Mouse (Mus musculus) left cerebral cortex, postnatal 14 days (tissue): ENCODE data around the gene 2310061I04Rik. TPM values are rescaled to one million over a fixed set of nuclear protein-coding genes. Genes with fewer than 3 reads are reported as not detected.
"Not testable (repeated sequence)": the region's sequence is repeated elsewhere in the genome, so short reads cannot be mapped to it uniquely, and the experiment has no call there.

Source experiments
- DNase-seq, 2 experiments: peaks; one replicate each; pipeline ENCODE4 v3.0.0; 2021 to 2022; ENCODE audit warnings: low spot score in 2 of 2, mixed read lengths in 1 of 2
- intact Hi-C: fragments of 180-260 bp; cut with DNase I; formaldehyde crosslinking; loops from one replicate; pipeline ENCODE4 v1.15.1; 2025
- long read RNA-seq, 2 experiments: library from polyadenylated mRNA; stranded (forward); transcript quantifications; one replicate each; pipeline ENCODE4 v2.0.0; 2021
- total RNA-seq, 2 experiments: library from RNA; stranded (reverse); gene quantifications; 2 replicates each; pipeline ENCODE4 v1.2.3; 2021

2310061I04Rik gene
- 10 to 100 TPM; 65.2 to 66.9 TPM for total RNA-seq
- long read RNA-seq, experiment 1, transcript 2310061I04Rik-202 (5 exons, 2,081 nt) = minor isoform, 10 of 75 reads
- long read RNA-seq, experiment 1, transcript 2310061I04Rik-204 (6 exons, 1,293 nt) = major isoform, 37 of 75 reads
- long read RNA-seq, experiment 1, transcript 2310061I04Rik-203 (6 exons, 1,193 nt) = minor isoform, 9 of 75 reads
- long read RNA-seq, experiment 1, partial matches to known transcripts = 9 of 75 reads
- long read RNA-seq, experiment 1, other reads (novel, unspliced or antisense) = 10 of 75 reads
- long read RNA-seq, experiment 2, transcript 2310061I04Rik-204 (6 exons, 1,293 nt) = major isoform, 27 of 60 reads
- long read RNA-seq, experiment 2, transcript 2310061I04Rik-202 (5 exons, 2,081 nt) = minor isoform, 16 of 60 reads
- long read RNA-seq, experiment 2, partial matches to known transcripts = 3 of 60 reads
- long read RNA-seq, experiment 2, other reads (novel, unspliced or antisense) = 10 of 60 reads

- intact Hi-C loops = no loop called here
- DNase-seq = peak; percentile 92 to 95
These were observed at the start of gene 2310061I04Rik for GRCm38 (mm10) chr17:35896781-35897643. TSS of gene 2310061I04Rik (minus strand) at chr17:35897431.

DNA sequence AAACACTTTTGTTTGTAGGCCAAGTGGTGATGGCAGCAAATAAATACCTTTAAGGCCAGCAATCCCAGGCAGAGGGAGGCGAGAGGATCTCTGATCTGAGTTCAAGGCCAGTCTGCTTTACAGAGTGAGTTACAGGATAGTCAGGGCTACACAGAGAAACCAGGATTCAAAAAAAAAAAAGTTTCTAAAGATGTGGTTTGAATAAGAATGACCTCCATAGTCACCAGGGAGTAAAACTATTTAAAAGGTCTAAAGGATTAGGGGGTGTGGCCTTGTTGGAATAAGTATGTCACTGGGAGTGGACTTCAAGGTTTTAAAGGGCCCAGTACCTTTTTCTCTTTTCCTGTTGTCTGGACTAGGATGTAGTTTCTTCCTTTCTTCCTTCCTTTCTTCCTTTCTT, 42.7 kb upstream of the 2310061I04Rik start:
- intact Hi-C loops = loop anchor here (10.0 kb wide), 2 partner anchors 175 to 255 kb away; partner anchors contain the start of gene H2-T3
- DNase-seq = no peak

- no peak for DNase-seq
- intact Hi-C loops = loop anchor here (10.0 kb wide), 2 partner anchors 176 to 256 kb away; partner anchors contain the start of gene H2-T3
These were observed 41.9 kb upstream of the 2310061I04Rik start for GRCm38 (mm10) chr17:35939108-35939507.

- intact Hi-C loops = loop anchor here (2.0 to 10.0 kb wide), 3 partner anchors 55 to 257 kb away; partner anchors contain the start of gene H2-T3
- peak in 1 of 2 experiments; percentile 58 for DNase-seq
These were observed 40.6 kb upstream of the 2310061I04Rik start for GRCm38 (mm10) chr17:35937700-35938348.

- not testable (repeated sequence) for DNase-seq
- intact Hi-C loops = loop anchor here (2.0 to 10.0 kb wide), 3 partner anchors 57 to 259 kb away; partner anchors contain the start of gene H2-T3
These were observed 38.5 kb upstream of the 2310061I04Rik start for GRCm38 (mm10) chr17:35935763-35936162.

- DNase-seq = no peak
- intact Hi-C loops = loop anchor here (10.0 kb wide), 2 partner anchors 182 to 262 kb away; partner anchors contain the start of gene H2-T3
These were observed 35.4 kb upstream of the 2310061I04Rik start for GRCm38 (mm10) chr17:35932608-35933007.

GRCm38 (mm10) chr17:35930627-35931026, 33.4 kb upstream of the 2310061I04Rik start:
- DNase-seq = no peak
- intact Hi-C loops = loop anchor here (10.0 kb wide), 2 partner anchors 184 to 264 kb away; partner anchors contain the start of gene H2-T3

GRCm38 (mm10) chr17:35929534-35929933, 32.3 kb upstream of the 2310061I04Rik start:
- intact Hi-C loops = loop anchor here (5.0 to 10.0 kb wide), 2 partner anchors 38 to 325 kb away; partner anchors contain the start of genes Abcf1 and Rpp21
- DNase-seq = no peak

GRCm38 (mm10) chr17:35927471-35927870, 30.2 kb upstream of the 2310061I04Rik start:
- intact Hi-C loops = loop anchor here (5.0 to 10.0 kb wide), 2 partner anchors 40 to 327 kb away; partner anchors contain the start of genes Abcf1 and Rpp21
- no peak for DNase-seq

DNA sequence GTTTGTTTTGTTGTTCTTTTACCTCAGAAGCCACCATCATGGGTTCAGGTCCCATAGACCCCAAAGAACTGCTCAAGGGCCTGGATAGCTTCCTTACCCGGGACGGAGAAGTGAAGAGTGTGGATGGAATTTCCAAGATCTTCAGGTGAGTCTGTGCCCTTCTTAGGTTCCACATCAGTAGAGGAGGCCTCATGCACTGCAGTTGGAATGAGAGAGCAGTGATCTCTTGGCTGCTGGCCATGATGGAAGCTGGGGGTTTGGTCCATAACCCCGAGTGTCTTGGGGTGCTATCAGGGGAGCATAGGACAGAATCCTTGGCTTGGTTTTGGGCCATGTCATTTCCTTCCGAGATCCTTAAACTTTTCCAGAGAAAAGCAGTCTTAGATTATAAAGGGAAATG, 26.1 kb upstream of the 2310061I04Rik start:
- intact Hi-C loops = loop anchor here (5.0 to 10.0 kb wide), 2 partner anchors 34 to 332 kb away; partner anchors contain the start of gene Rpp21
- DNase-seq = no peak

GRCm38 (mm10) chr17:35922566-35922965, 25.3 kb upstream of the 2310061I04Rik start:
- intact Hi-C loops = loop anchor here (5.0 to 10.0 kb wide), 2 partner anchors 35 to 332 kb away; partner anchors contain the start of gene Rpp21

GRCm38 (mm10) chr17:35921710-35922109, 24.5 kb upstream of the 2310061I04Rik start:
- intact Hi-C loops = loop anchor here (5.0 to 10.0 kb wide), 2 partner anchors 36 to 333 kb away; partner anchors contain the start of gene Rpp21
- no peak for DNase-seq

More at GRCm38 (mm10) chr17:35922566-35922965, 25.3 kb upstream of the 2310061I04Rik start:
- DNase-seq = no peak

- DNase-seq = peak; percentile 52 to 70
- intact Hi-C loops = loop anchor here (5.0 to 10.0 kb wide), 2 partner anchors 36 to 334 kb away; partner anchors contain the start of gene Rpp21
These were observed 23.8 kb upstream of the 2310061I04Rik start for GRCm38 (mm10) chr17:35920862-35921562.

DNA sequence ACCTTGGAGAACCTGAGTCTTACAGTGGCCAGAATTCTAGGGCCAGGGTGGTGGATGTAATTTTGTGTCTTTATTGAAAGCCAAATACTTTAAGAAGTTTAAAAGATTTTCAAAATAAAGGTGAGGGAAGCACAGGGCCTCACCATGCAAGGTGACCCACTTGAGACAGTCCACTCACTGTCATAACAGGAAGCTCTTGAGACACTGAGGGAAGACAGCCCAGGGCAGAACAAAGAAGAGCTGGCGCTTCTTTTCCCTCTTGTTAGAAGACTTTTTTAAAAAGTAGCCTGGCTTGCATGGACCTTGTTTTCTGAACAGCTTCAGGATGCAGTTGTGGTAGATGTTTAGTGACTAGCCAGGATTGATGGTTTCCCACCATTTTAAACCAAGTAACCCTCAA, 23.2 kb upstream of the 2310061I04Rik start:
- no peak for DNase-seq
- intact Hi-C loops = loop anchor here (5.0 to 10.0 kb wide), 2 partner anchors 37 to 334 kb away; partner anchors contain the start of gene Rpp21

DNA sequence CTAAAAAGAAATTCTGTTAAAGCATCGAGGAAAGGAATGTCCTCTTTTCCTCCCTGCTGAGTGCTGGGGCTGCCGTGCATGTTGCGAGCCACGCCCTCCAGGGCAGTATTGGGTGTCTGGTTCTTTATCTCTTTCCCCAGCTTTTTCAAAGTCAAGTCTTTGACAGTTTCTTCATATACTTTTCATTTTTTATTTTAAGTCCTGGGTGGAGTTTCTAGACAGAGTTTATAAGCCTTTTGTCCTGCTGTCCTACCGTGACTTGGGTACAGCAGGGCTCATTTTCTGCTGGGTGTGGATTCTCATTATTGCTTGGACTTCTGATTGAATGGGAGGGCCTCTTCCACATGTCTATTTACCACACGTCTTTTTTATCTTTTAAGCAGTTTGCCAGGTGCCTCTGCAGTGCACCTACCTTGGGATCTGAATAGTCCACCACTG, 22.7 kb upstream of the 2310061I04Rik start:
- intact Hi-C loops = loop anchor here (5.0 to 10.0 kb wide), 2 partner anchors 37 to 335 kb away; partner anchors contain the start of gene Rpp21
- no peak for DNase-seq

DNA sequence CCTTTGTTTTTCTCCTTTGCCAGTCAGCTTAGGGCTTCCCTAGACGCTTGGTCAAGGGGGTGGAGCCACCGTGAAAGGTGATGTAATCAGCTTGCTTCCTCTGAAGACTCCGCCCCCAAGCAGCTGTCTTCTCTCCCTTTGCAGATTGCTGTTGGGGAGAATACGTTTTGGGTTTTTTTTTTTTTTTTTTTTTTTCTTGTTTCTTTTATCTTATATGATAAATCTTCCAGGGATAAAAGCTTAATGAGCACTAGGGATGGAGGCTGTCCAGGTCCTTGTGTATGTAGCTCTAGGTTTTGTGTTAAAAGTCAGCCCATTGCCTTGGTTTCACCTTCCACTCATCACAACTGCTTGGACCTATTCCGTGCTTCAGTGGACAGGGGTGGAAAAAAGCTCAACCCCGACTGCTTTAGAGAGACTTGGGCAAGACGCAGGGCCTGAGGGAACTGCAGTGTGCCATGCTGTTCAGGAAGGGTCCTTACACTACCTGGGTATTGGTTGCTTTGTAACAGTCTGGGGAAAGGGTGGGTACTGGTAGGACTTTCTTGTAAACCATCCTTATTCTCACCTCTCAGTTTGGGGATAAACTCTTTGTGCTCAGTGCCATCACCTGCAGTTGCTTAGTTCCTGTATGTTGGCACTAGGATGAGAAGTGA, 22.0 kb upstream of the 2310061I04Rik start:
- peak; percentile 95 to 98 for DNase-seq
- intact Hi-C loops = no loop called here
